Mouse (Mus musculus) neural tube, embryonic 15.5 days (tissue): ENCODE measurements around the gene Evc2. TPM values are rescaled to one million over a fixed set of nuclear protein-coding genes. Genes with fewer than 3 reads are reported as not detected.

Experiments used
- ATAC-seq: fragments of 200-750 bp; cut with Nextera tagmentation; 2 replicates; pipeline ENCODE4 v1.8.0; 2017; ENCODE audit warnings: mild to moderate bottlenecking, moderate TSS enrichment, moderate library complexity; ENCODE audit not compliant: low FRiP score
- H3K27ac ChIP-seq: fragments of 300-500 bp; sonication (generic); replicated peaks from 2 replicates; pipeline ENCODE4 v1.5.1; 2015; ENCODE audit warnings: mild to moderate bottlenecking, inconsistent platforms
- H3K27me3 ChIP-seq: fragments of 300-500 bp; sonication (generic); replicated peaks from 2 replicates; pipeline ENCODE4 v1.6.1; 2015; ENCODE audit warnings: inconsistent platforms
- H3K36me3 ChIP-seq: fragments of 300-500 bp; sonication (generic); 2 replicates; pipeline ENCODE4 v1.6.1; 2015; ENCODE audit warnings: inconsistent platforms
- H3K4me1 ChIP-seq: fragments of 300-500 bp; sonication (generic); 2 replicates; pipeline ENCODE4 v1.6.1; 2015; ENCODE audit warnings: inconsistent platforms
- H3K4me2 ChIP-seq: fragments of 300-500 bp; sonication (generic); 2 replicates; pipeline ENCODE4 v1.6.1; 2015; ENCODE audit warnings: inconsistent platforms, mild to moderate bottlenecking, moderate library complexity
- H3K4me3 ChIP-seq: fragments of 300-500 bp; sonication (generic); replicated peaks from 2 replicates; pipeline ENCODE4 v1.5.1; 2015; ENCODE audit warnings: mild to moderate bottlenecking, inconsistent platforms
- H3K9ac ChIP-seq: fragments of 300-500 bp; sonication (generic); replicated peaks from 2 replicates; pipeline ENCODE4 v1.6.1; 2015; ENCODE audit warnings: mild to moderate bottlenecking, inconsistent platforms
- H3K9me3 ChIP-seq: fragments of 300-500 bp; sonication (generic); replicated peaks from 2 replicates; pipeline ENCODE4 v1.6.1; 2016; ENCODE audit warnings: inconsistent platforms
- WGBS: fragments of 180-500 bp; shearing (Covaris S2); methylation state at CpG from one replicate; pipeline ENCODE4 v1.1.7; 2015; ENCODE audit warnings: mixed read lengths; 5-methylcytosine and 5-hydroxymethylcytosine counted together
- polyA plus RNA-seq: library from polyadenylated mRNA; unstranded; fragments of >200 nt; fragmentation: Nextera tagmentation; extraction: Ambion mirVana; gene quantifications from 2 replicates; pipeline ENCODE4 v1.2.1, GENCODE M21; 2015

Gene Evc2
- polyA plus RNA-seq, 1 experiment from 2014 or later: 5.3 TPM

GRCm38 (mm10) chr5:37442767-37443166 lies 104.5 kb downstream of the Evc2 start:
- Histone ChIP-seq H3K27ac (no peak overlapping the region), H3K36me3 (no peaks in the 10 kb centered on the region), H3K4me1 (no peaks in the 10 kb centered on the region), H3K4me3 (no peak overlapping the region), H3K9me3 (0 out of 2 replicates have a peak, but pooled peaks cover 3% of the 10 kb centered on the region), H3K9ac (no peak overlapping the region), H3K4me2 (no peak overlapping the region), H3K27me3 (no peaks in the 10 kb centered on the region)
- 81% methylated on average over 2 of the region's 2 CpGs for WGBS
- no peak for ATAC-seq

DNA sequence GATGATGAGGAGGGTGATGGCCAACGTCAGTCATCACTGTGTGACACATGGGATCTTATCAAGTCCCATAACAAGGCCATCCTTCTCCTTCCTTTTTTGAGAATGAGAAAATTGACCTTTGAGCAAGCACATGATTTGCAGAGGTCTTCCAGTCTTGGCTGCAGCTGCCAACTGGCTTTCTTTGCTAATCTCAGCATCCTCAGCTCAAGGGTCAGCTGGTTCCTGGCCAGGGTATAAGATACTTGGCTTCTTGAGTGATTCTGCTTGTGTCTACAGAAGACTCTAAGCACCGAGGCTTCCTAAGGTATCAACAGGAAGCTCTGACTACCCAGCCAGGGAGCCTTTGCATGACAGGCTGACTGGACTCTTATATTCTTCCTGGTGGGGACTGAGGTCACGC lies 109.2 kb downstream of the Evc2 start:
- no peak overlapping the region for H3K9ac ChIP-seq
- no peak overlapping the region for H3K4me3 ChIP-seq
- no peaks in the 10 kb centered on the region for H3K4me1 ChIP-seq
- no peak for ATAC-seq
- no peaks in the 10 kb centered on the region for H3K27me3 ChIP-seq
- H3K4me2 ChIP-seq: no peak overlapping the region
- H3K27ac ChIP-seq: no peak overlapping the region
- no peaks in the 10 kb centered on the region for H3K36me3 ChIP-seq
- 86% methylated on average over 3 of the region's 3 CpGs for WGBS
- H3K9me3 ChIP-seq: 0 out of 2 replicates have a peak, but pooled peaks cover 3% of the 10 kb centered on the region

DNA sequence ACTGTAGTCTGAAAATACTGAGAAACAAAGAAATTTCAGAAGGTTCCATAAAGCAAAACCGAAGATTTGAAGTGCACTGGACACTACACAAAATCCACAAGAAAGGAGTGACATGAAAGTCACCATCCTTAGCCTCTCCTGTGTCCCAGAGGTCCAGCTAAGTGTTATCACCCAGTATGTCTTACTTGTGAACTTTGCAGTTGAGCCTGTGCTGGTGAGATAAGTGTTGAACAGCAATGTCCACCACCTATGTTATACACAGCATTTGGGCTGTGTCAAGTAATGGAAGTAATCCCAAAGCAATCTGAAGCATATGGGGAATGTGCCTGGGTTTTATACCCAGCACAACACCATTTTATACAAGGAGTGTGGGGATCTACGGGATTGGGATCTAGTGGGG lies 118.3 kb downstream of the Evc2 start:
- Histone ChIP-seq H3K4me1 (no peaks in the 10 kb centered on the region), H3K27ac (no peak overlapping the region), H3K4me2 (no peak overlapping the region), H3K9ac (no peak overlapping the region), H3K4me3 (no peak overlapping the region), H3K36me3 (peaks cover 35% of the 10 kb centered on the region), H3K9me3 (0 out of 2 replicates have a peak, but pooled peaks cover 5% of the 10 kb centered on the region), H3K27me3 (no peaks in the 10 kb centered on the region)
- WGBS: 80% methylated on average over 2 of the region's 2 CpGs
- ATAC-seq: no peak

DNA sequence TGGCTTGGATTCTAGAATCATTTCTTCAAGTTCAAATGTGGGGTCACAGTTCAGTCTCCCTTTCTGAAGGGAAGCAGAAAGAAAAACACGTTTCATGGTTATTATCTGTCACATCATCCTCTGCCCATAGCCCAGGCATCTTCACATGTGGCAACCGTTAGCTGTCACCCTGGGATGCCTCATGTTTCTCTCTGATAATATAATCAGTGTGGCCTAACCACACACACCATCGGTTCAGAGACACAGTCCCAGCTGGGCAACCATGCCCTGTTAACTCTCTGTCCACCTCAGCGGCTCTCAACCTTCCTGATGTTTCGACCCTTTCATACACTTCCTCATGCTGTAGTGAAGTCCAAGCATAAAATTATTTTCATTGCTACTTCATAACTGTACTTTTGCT lies 118.9 kb downstream of the Evc2 start:
- 87% methylated on average over 5 of the region's 5 CpGs for WGBS
- Histone ChIP-seq H3K4me1 (no peaks in the 10 kb centered on the region), H3K9me3 (0 out of 2 replicates have a peak, but pooled peaks cover 5% of the 10 kb centered on the region), H3K36me3 (peaks cover 35% of the 10 kb centered on the region), H3K9ac (no peak overlapping the region), H3K4me3 (no peak overlapping the region), H3K27me3 (no peaks in the 10 kb centered on the region), H3K4me2 (no peak overlapping the region), H3K27ac (no peak overlapping the region)
- ATAC-seq: no peak

DNA sequence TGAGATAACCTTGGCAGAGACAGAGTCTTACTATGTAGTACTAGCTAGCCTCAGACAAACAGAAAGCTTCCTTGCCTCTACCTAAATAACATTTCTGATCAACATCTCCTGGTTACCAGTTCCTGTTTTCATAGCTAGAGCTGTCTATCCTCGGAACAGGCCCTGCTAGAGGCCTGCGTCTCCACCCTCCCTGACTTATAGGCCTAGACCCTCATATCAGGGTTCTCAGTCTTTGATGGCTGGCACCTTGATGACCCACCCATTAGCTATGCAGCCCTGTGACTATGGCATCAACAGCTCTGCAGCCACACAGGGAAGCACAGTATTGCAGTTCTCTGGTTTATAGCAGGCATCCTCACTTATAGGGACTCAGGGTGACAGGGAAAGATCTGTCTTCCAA lies 119.5 kb downstream of the Evc2 start:
- H3K4me1 ChIP-seq: no peaks in the 10 kb centered on the region
- no peaks in the 10 kb centered on the region for H3K27me3 ChIP-seq
- 0 out of 2 replicates have a peak, but pooled peaks cover 5% of the 10 kb centered on the region for H3K9me3 ChIP-seq
- no peak overlapping the region for H3K27ac ChIP-seq
- H3K4me2 ChIP-seq: no peak overlapping the region
- no peak for ATAC-seq
- H3K4me3 ChIP-seq: no peak overlapping the region
- 88% methylated on average over 2 of the region's 2 CpGs for WGBS
- H3K9ac ChIP-seq: no peak overlapping the region
- H3K36me3 ChIP-seq: peaks cover 35% of the 10 kb centered on the region

DNA sequence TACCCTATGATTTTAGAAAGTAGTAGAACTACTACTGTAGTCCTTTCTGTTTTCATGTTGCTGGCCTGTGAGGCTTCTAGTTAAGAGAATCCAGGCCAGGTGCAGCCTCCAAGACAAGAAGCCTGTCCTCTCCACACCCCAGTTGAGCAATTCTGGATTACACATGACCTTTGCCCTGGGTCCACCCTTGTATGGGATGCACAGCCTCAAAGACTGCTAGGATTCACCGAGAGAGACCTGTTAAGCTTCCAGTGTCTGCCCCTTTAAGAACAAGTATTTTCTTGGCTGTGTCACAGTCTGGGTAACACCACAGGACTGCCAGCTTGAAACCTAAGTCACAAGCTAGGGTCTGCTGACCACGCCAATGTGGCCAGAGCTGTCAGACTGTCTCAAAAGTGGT lies 119.9 kb downstream of the Evc2 start:
- H3K9ac ChIP-seq: no peak overlapping the region
- no peak overlapping the region for H3K4me3 ChIP-seq
- 72% methylated on average over 2 of the region's 2 CpGs for WGBS
- H3K27ac ChIP-seq: no peak overlapping the region
- H3K4me2 ChIP-seq: no peak overlapping the region
- 0 out of 2 replicates have a peak, but pooled peaks cover 5% of the 10 kb centered on the region for H3K9me3 ChIP-seq
- H3K4me1 ChIP-seq: no peaks in the 10 kb centered on the region
- peaks cover 35% of the 10 kb centered on the region for H3K36me3 ChIP-seq
- H3K27me3 ChIP-seq: no peaks in the 10 kb centered on the region
- no peak for ATAC-seq

DNA sequence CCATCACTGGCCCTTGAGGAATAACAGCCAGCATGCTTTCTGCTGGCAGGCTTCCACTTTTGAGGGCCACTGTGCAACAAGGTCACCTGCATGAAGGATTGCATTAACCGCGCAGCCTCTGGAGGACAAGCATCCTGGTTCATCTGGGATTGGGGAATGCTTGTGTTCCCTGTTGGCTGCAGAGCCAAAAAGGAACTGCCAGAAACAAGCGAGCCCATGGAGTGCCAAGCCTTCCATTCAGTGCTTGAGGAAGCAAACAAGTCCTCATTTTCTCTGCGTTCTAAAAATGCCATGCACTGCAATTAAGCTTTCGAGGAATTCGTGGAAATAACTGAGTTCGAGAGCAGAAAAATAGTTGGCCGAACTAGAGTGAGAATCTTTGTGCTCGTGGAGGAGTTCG lies 127.2 kb downstream of the Evc2 start:
- WGBS: 88% methylated on average over 10 of the region's 10 CpGs
- ATAC-seq: no peak
- Histone ChIP-seq H3K27ac (no peak overlapping the region), H3K4me3 (no peak overlapping the region), H3K9me3 (no peaks in the 10 kb centered on the region), H3K4me1 (no peaks in the 10 kb centered on the region), H3K36me3 (0 out of 2 replicates have a peak, but pooled peaks cover 3% of the 10 kb centered on the region), H3K27me3 (no peaks in the 10 kb centered on the region), H3K9ac (no peak overlapping the region), H3K4me2 (no peak overlapping the region)

DNA sequence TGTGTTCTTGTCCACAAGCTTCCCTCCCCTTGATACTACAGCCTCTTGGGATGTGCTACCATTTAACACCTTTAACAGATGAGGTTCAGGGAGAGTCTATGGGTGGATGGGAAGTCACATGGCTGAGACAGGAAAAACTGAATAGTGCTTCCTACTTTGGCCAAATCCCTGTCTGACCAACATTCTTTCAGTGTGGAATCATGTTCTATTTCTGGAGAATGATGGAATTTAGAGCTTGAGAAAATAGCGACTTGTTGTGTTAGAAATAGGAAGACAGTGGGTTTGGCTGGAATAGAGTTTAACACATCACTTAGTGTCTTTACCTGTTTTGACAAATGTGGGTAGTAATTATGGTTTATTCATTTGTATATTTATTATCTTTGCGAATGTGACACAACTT lies 129.3 kb downstream of the Evc2 start:
- H3K27me3 ChIP-seq: no peaks in the 10 kb centered on the region
- H3K9me3 ChIP-seq: no peaks in the 10 kb centered on the region
- no peak overlapping the region for H3K4me2 ChIP-seq
- no peak overlapping the region for H3K9ac ChIP-seq
- 0 out of 2 replicates have a peak, but pooled peaks cover 3% of the 10 kb centered on the region for H3K36me3 ChIP-seq
- 80% methylated on average over 2 of the region's 2 CpGs for WGBS
- H3K4me3 ChIP-seq: no peak overlapping the region
- ATAC-seq: no peak
- H3K27ac ChIP-seq: no peak overlapping the region
- H3K4me1 ChIP-seq: 0 out of 2 replicates have a peak, but pooled peaks cover 4% of the 10 kb centered on the region

GRCm38 (mm10) chr5:37469031-37469430 lies 130.7 kb downstream of the Evc2 start:
- H3K4me1 ChIP-seq: 0 out of 2 replicates have a peak, but pooled peaks cover 10% of the 10 kb centered on the region
- H3K9ac ChIP-seq: no peak overlapping the region
- H3K4me2 ChIP-seq: no peak overlapping the region
- no peak overlapping the region for H3K27ac ChIP-seq
- H3K27me3 ChIP-seq: no peaks in the 10 kb centered on the region
- H3K4me3 ChIP-seq: no peak overlapping the region
- no peaks in the 10 kb centered on the region for H3K9me3 ChIP-seq
- ATAC-seq: no peak
- H3K36me3 ChIP-seq: 0 out of 2 replicates have a peak, but pooled peaks cover 3% of the 10 kb centered on the region
- WGBS: 69% methylated on average over 5 of the region's 5 CpGs

GRCm38 (mm10) chr5:37471584-37471983 lies 133.3 kb downstream of the Evc2 start:
- WGBS: 73% methylated on average over 4 of the region's 4 CpGs
- Histone ChIP-seq H3K36me3 (0 out of 2 replicates have a peak, but pooled peaks cover 3% of the 10 kb centered on the region), H3K4me3 (no peak overlapping the region), H3K27me3 (no peaks in the 10 kb centered on the region), H3K4me2 (no peak overlapping the region), H3K9ac (no peak overlapping the region), H3K27ac (no peak overlapping the region), H3K9me3 (no peaks in the 10 kb centered on the region), H3K4me1 (0 out of 2 replicates have a peak, but pooled peaks cover 10% of the 10 kb centered on the region)
- no peak for ATAC-seq

DNA sequence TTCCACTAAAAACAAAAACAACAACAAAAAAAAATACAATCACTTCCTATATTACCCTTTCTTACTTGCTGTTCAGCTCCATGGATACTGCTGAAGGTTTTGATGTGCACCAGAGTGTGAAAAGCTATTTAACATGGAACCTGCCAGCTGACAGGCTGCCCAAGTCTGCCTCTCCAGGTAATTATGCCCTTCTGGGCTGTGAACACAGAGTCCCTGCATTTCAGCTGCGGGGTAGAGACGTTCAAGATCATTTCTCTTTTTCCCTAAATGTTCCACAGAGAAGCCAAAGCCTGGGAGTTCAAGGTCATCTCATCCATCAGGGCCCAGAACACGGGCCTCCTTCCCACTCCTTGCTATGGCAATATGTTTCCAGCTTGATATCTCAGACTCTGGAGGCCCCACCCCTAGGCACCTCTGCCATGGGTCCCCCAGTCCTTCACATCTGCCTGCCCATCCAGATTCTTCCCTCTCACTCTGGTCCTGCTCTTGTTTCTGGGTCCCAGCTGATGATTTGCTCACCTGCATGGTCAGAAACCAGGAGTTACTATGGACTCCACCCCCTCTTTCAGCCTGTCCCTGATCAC lies 133.8 kb downstream of the Evc2 start:
- Histone ChIP-seq H3K4me2 (no peak overlapping the region), H3K4me1 (0 out of 2 replicates have a peak, but pooled peaks cover 10% of the 10 kb centered on the region), H3K27me3 (no peaks in the 10 kb centered on the region), H3K27ac (no peak overlapping the region), H3K9ac (no peak overlapping the region), H3K9me3 (no peaks in the 10 kb centered on the region), H3K4me3 (no peak overlapping the region), H3K36me3 (0 out of 2 replicates have a peak, but pooled peaks cover 3% of the 10 kb centered on the region)
- ATAC-seq: no peak
- 55% methylated on average over 3 of the region's 3 CpGs for WGBS
